Mouse (Mus musculus) brain, embryonic 14.5 days (tissue): Measurements from ENCODE around the gene Rnf150.

ENCODE experiments used
- CTCF ChIP-seq: fragments of 200-500 bp; IDR thresholded peaks from 2 replicates; pipeline ENCODE4 v1.5.1; 2012; ENCODE audit warnings: inconsistent platforms, mild to moderate bottlenecking, moderate library complexity, borderline replicate concordance; ENCODE audit not compliant: insufficient read depth, insufficient read length; ENCODE audit errors: extremely low read depth
- POLR2A ChIP-seq: fragments of 200-500 bp; IDR thresholded peaks from 2 replicates; pipeline ENCODE4 v1.6.1; 2012; ENCODE audit warnings: mild to moderate bottlenecking, inconsistent platforms, borderline replicate concordance; ENCODE audit not compliant: poor library complexity, insufficient read depth, insufficient read length, severe bottlenecking; ENCODE audit errors: extremely low read depth

GRCm38 (mm10) chr8:83037321-83037720, 174.2 kb downstream of the Rnf150 start:
- TF ChIP-seq CTCF (no peak), POLR2A (no peak)
